In the genomic region with DNA sequence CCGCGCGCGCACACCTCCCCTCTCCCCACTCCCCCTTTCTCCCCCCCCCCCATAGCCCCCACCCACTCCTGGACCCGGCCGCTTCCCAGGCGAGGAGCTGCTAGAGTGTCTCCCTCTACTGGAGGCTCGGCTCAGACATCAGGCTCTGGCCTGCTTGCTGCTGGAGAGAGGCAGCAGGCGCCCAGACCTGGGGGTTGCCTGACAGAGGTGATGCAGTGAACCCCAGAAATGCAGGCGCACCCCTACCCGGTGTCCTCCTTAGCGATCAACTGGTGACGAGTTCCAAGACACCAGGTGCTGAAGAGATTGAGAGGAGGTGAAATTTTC, we compare ENCODE assay signal across 8 mouse cellular contexts. TPM values are rescaled to one million over a fixed set of nuclear protein-coding genes. Genes with fewer than 3 reads are reported as not detected.
DNase-seq lines count a peak whose midpoint lies in the region; ATAC-seq and TF ChIP-seq lines count a peak whose summit lies in the region.

A gene (minus strand): TSS at position 49 of the 327 bp plus-strand sequence.

- no peak for TF ChIP-seq EP300 in lung, postnatal 0 days (IDR thresholded peaks at IDR 0.05)

- H3K4me3 ChIP-seq in hindbrain, embryonic 11.5 days (ENCODE audit: low read depth, low read length) = peak within 1 kb of the TSS; percentile 94
- H3K4me3 ChIP-seq in lung, postnatal 0 days (ENCODE audit: low read depth, low read length) = peak within 1 kb of the TSS; percentile 70

- peak; percentile 48 for ATAC-seq in Patski
- ATAC-seq in hindbrain, embryonic 11.5 days (ENCODE audit: low FRiP score) = peak; percentile 82
- peak; percentile 78 for ATAC-seq in lung, postnatal 0 days
- no peak for ATAC-seq in activated CD4-positive, CD25-positive, alpha-beta regulatory T cell, adult 4 months

- in situ Hi-C loops in Patski (cut with MboI; ENCODE audit: low pct_unique_long_range_greater_than_20kb) = no loop called here

- POLR2A ChIA-PET in Patski (lab: Charles Lee) = no interaction called here

- peak within 1 kb of the TSS; percentile 99 for H3K27ac ChIP-seq in hindbrain, embryonic 11.5 days (ENCODE audit: low read depth, low read length)
- peak within 1 kb of the TSS; percentile 90 for H3K27ac ChIP-seq in lung, postnatal 0 days (ENCODE audit: low read length)

- peaks cover 3% of the 10 kb centered on the region for H3K4me1 ChIP-seq in hindbrain, embryonic 11.5 days (replicated peaks; ENCODE audit: control insufficient read depth, insufficient read depth, low read length)
- H3K4me1 ChIP-seq in lung, postnatal 0 days (ENCODE audit: insufficient read depth, low read depth, low read length) = no peaks in the 10 kb centered on the region

- H3K9me3 ChIP-seq in hindbrain, embryonic 11.5 days (ENCODE audit: control insufficient read depth, low read length) = no peaks in the 10 kb centered on the region
- H3K9me3 ChIP-seq in lung, postnatal 0 days (ENCODE audit: low read length) = no peaks in the 10 kb centered on the region

- TF ChIP-seq CTCF in Patski (IDR thresholded peaks at IDR 0.05) = no peak
- TF ChIP-seq CTCF in lung, postnatal 0 days (IDR thresholded peaks at IDR 0.05) = peak; percentile 79

- no peaks in the 10 kb centered on the region for H3K36me3 ChIP-seq in hindbrain, embryonic 11.5 days (ENCODE audit: control insufficient read depth, insufficient read depth, low read length)
- H3K36me3 ChIP-seq in lung, postnatal 0 days (ENCODE audit: insufficient read depth, low read length) = no peaks in the 10 kb centered on the region

- 0% methylated on average over 7 of the region's 13 CpGs for WGBS in hindbrain, embryonic 11.5 days
- 1% methylated on average over 8 of the region's 13 CpGs for WGBS in lung, postnatal 0 days

- DNase-seq in Patski (ENCODE audit: low read depth, low spot score) = no peak
- DNase-seq in cerebellum, adult 8-10 months = peak; percentile 89
- DNase-seq in frontal cortex, postnatal 14 days (ENCODE audit: low spot score in 2 of 2) = peak; percentile 83 to 85
- DNase-seq in hindbrain, embryonic 11.5 days (ENCODE audit: low spot score) = peak; percentile 89
- DNase-seq in layer of hippocampus, postnatal 14 days (ENCODE audit: low spot score in 2 of 2) = peak; percentile 80 to 93
- peak; percentile 86 for DNase-seq in lung, postnatal 0 days (ENCODE audit: low spot score)
- peak; percentile 70 for DNase-seq in retina, postnatal 7 days (ENCODE audit: low read depth, low spot score)

- peak within 1 kb of the TSS; percentile 84 for H3K4me2 ChIP-seq in hindbrain, embryonic 11.5 days (replicated peaks; ENCODE audit: low read depth, low read length)
- H3K4me2 ChIP-seq in lung, postnatal 0 days (replicated peaks; ENCODE audit: low read depth, low read length) = peak within 1 kb of the TSS; percentile 97

- H3K27me3 ChIP-seq in Patski = peaks cover 17% of the 10 kb centered on the region
- no peaks in the 10 kb centered on the region for H3K27me3 ChIP-seq in hindbrain, embryonic 11.5 days (ENCODE audit: control insufficient read depth, insufficient read depth, low read length)
- 0 out of 2 replicates have a peak, but pooled peaks cover 3% of the 10 kb centered on the region for H3K27me3 ChIP-seq in lung, postnatal 0 days (replicated peaks; ENCODE audit: insufficient read depth, low read length)

- CTCF ChIA-PET in Patski (lab: Charles Lee) = interaction anchor here (0.9 to 2.0 kb wide), 3 partner anchors 82 to 176 kb away, joined by 3 to 4 read pairs (median 3); no protein-coding TSS in a partner anchor

- H3K9ac ChIP-seq in hindbrain, embryonic 11.5 days (ENCODE audit: low read depth, low read length) = peak within 1 kb of the TSS; percentile 98
- peak within 1 kb of the TSS; percentile 80 for H3K9ac ChIP-seq in lung, postnatal 0 days (replicated peaks; ENCODE audit: low read depth)

RNA-seq across cellular contexts. Expression of the gene that starts here (rescaled TPM):
- 0.09 TPM for polyA plus RNA-seq in Patski (2021)
- 16.0 and 18.8 TPM in 2 replicates for polyA plus RNA-seq in hindbrain, embryonic 11.5 days (2014; fragmentation: Nextera tagmentation; extraction: Ambion mirVana)
- 10 to 100 TPM; 25.4 to 29.5 TPM for total RNA-seq in layer of hippocampus, postnatal 14 days (2021)
- polyA plus RNA-seq in lung, postnatal 0 days (2015; fragmentation: Nextera tagmentation; extraction: Ambion mirVana) = 11.1 and 11.7 TPM in 2 replicates
- polyA plus RNA-seq in activated CD4-positive, CD25-positive, alpha-beta regulatory T cell, adult 4 months (2017; shearing (Covaris generic)) = not detected

Comparison
In these comparisons a context has a peak if more than half of its experiments do, and no peak if none do; other contexts are left out.
1. RNA of the gene that starts here (polyA plus RNA-seq): 16.0 to 18.8 TPM in hindbrain, embryonic 11.5 days and 11.1 to 11.7 TPM in lung, postnatal 0 days; 0.09 TPM in Patski (single experiment) and not detected in activated CD4-positive, CD25-positive, alpha-beta regulatory T cell, adult 4 months; every median in the first group is over 10 times any median in the second.
2. Peak in ATAC-seq in Patski; RNA of the gene not detected or under 1 TPM.